29 mouse cellular contexts compared by ENCODE assay signal in the genomic region with DNA sequence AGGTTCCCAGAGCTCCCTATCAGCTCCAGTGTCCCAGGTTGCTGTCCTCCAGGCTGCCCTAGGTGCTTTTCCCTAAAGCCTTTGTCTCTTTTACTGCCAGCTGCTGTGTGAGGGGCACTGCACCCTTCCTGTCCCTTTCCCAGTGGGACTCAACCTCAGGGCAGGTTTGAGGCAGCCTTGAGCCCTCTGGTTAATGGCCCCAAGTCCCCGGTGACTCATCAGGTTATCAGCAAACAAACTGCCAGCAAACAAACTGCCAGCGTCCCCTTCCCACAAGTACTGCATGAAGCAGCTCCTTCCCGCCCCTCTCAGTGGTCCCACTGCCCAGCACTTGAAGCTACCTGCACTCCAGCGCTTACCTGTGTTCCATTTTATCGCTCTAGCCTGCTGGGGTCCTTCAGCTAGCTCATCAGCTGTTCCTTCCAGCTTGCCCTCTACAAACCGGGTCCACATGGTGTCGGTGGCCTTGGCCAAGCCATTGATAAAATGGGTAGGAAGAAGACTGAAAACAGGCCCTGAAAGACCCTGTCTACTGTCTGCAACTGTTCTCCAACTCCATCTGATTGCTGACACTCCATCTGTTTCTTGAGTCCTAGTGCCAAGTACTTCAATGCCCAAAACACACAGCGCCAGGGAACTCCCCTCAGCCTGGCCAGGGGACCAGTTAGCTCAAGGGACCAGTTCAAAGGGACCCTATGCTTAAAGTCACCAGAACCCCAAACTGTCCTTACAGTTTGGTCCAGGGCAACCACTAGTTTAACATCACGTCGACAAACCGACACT. TPM values are rescaled to one million over a fixed set of nuclear protein-coding genes. Genes with fewer than 3 reads are reported as not detected.
A peak's percentile ranks its signal among the peaks of the same experiment; 100 is the strongest.
DNase-seq lines count a peak whose midpoint lies in the region; ATAC-seq lines count a peak whose summit lies in the region.
"Had no signal": no experiment of that assay in that cellular context is flagged by ENCODE, and none has a peak within 500 bp of the region (broad histone marks: within the 10 kb centered on the region; RNA-seq: fewer than 3 reads in every experiment).

No protein-coding gene starts in this region.

- no peak overlapping the region for H3K4me3 ChIP-seq in embryonic facial prominence, embryonic 14.5 days (ENCODE audit: low read depth, low read length)
- no peak overlapping the region for H3K4me3 ChIP-seq in embryonic facial prominence, embryonic 10.5 days
- H3K4me3 ChIP-seq in neural tube, embryonic 15.5 days (replicated peaks), result no peak overlapping the region
- H3K4me3 ChIP-seq: embryonic facial prominence, embryonic 12.5 days; forebrain, embryonic 10.5 days; forebrain, embryonic 13.5 days; heart, embryonic 12.5 days; heart, embryonic 15.5 days; hindbrain, embryonic 10.5 days; hindbrain, embryonic 13.5 days; intestine, embryonic 15.5 days had no signal

- DNase-seq in adrenal gland, adult 2 months, result peak; percentile 52
- DNase-seq in adrenal gland, postnatal 4 days (ENCODE audit: low spot score in 2 of 2), result no peak
- DNase-seq in embryonic facial prominence, embryonic 14.5 days (ENCODE audit: low spot score), result no peak
- no peak for DNase-seq in embryonic facial prominence, embryonic 10.5 days (ENCODE audit: low spot score)
- peak; percentile 56 for DNase-seq in 416B (ENCODE audit: low read depth)
- peak; percentile 36 to 49 for DNase-seq in adrenal gland, postnatal 36 days
- DNase-seq in ovary, adult 18-20 months (ENCODE audit: low spot score), result no peak
- DNase-seq: cerebellum, adult 11-12 months; cerebellum, adult 8-10 months; gastrocnemius, postnatal 25 days; heart, adult 18-20 months; heart, postnatal 10 days; heart, postnatal 36 days; kidney, adult 11 months; kidney, adult 8-10 months had no signal

- peaks cover 16% of the 10 kb centered on the region for H3K4me1 ChIP-seq in embryonic facial prominence, embryonic 14.5 days (ENCODE audit: control insufficient read depth, insufficient read depth, low read length)
- peaks cover 26% of the 10 kb centered on the region for H3K4me1 ChIP-seq in embryonic facial prominence, embryonic 10.5 days
- H3K4me1 ChIP-seq in neural tube, embryonic 15.5 days, result 0 out of 2 replicates have a peak, but pooled peaks cover 3% of the 10 kb centered on the region
- H3K4me1 ChIP-seq: intestine, embryonic 15.5 days had no signal

- H3K27me3 ChIP-seq in embryonic facial prominence, embryonic 14.5 days (replicated peaks; ENCODE audit: control insufficient read depth, insufficient read depth, low read length), result no peaks in the 10 kb centered on the region
- peaks cover 16% of the 10 kb centered on the region for H3K27me3 ChIP-seq in embryonic facial prominence, embryonic 10.5 days (replicated peaks; ENCODE audit: low read depth, poor library complexity, severe bottlenecking)
- H3K27me3 ChIP-seq in neural tube, embryonic 15.5 days (replicated peaks), result no peaks in the 10 kb centered on the region
- H3K27me3 ChIP-seq: embryonic facial prominence, embryonic 12.5 days; heart, embryonic 15.5 days; hindbrain, embryonic 13.5 days; intestine, embryonic 15.5 days had no signal

- H3K36me3 ChIP-seq in embryonic facial prominence, embryonic 14.5 days (ENCODE audit: control insufficient read depth, insufficient read depth, low read length), result no peaks in the 10 kb centered on the region
- no peaks in the 10 kb centered on the region for H3K36me3 ChIP-seq in embryonic facial prominence, embryonic 10.5 days (replicated peaks)
- no peaks in the 10 kb centered on the region for H3K36me3 ChIP-seq in neural tube, embryonic 15.5 days
- H3K36me3 ChIP-seq: embryonic facial prominence, embryonic 12.5 days; forebrain, embryonic 10.5 days; heart, embryonic 12.5 days; heart, embryonic 15.5 days; hindbrain, embryonic 10.5 days; hindbrain, embryonic 13.5 days; intestine, embryonic 15.5 days had no signal

- no peak overlapping the region for H3K9ac ChIP-seq in embryonic facial prominence, embryonic 14.5 days (ENCODE audit: low read depth, low read length)
- no peak overlapping the region for H3K9ac ChIP-seq in neural tube, embryonic 15.5 days (replicated peaks)
- H3K9ac ChIP-seq: embryonic facial prominence, embryonic 12.5 days; forebrain, embryonic 13.5 days; heart, embryonic 12.5 days; heart, embryonic 15.5 days; hindbrain, embryonic 13.5 days; intestine, embryonic 15.5 days had no signal

- WGBS in embryonic facial prominence, embryonic 14.5 days, result 96% methylated on average over 11 of the region's 11 CpGs
- WGBS in embryonic facial prominence, embryonic 10.5 days, result 87% methylated on average over 11 of the region's 11 CpGs
- 93% methylated on average over 11 of the region's 11 CpGs for WGBS in neural tube, embryonic 15.5 days

- H3K27ac ChIP-seq in embryonic facial prominence, embryonic 14.5 days (replicated peaks; ENCODE audit: low read depth, low read length), result peak overlapping the region; percentile 89; the same call in 1 of the 2 replicates
- H3K27ac ChIP-seq in embryonic facial prominence, embryonic 10.5 days (replicated peaks), result no peak overlapping the region
- no peak overlapping the region for H3K27ac ChIP-seq in neural tube, embryonic 15.5 days (replicated peaks)
- H3K27ac ChIP-seq: embryonic facial prominence, embryonic 12.5 days; forebrain, embryonic 10.5 days; forebrain, embryonic 13.5 days; heart, embryonic 15.5 days; hindbrain, embryonic 10.5 days; hindbrain, embryonic 13.5 days; intestine, embryonic 15.5 days had no signal

- H3K4me2 ChIP-seq in embryonic facial prominence, embryonic 14.5 days (ENCODE audit: low read depth, low read length), result no peak overlapping the region
- H3K4me2 ChIP-seq in neural tube, embryonic 15.5 days, result no peak overlapping the region
- H3K4me2 ChIP-seq: embryonic facial prominence, embryonic 12.5 days; forebrain, embryonic 13.5 days; heart, embryonic 12.5 days; heart, embryonic 15.5 days; hindbrain, embryonic 13.5 days; intestine, embryonic 15.5 days had no signal

- H3K9me3 ChIP-seq in embryonic facial prominence, embryonic 14.5 days (ENCODE audit: control insufficient read depth, low read length), result no peaks in the 10 kb centered on the region
- H3K9me3 ChIP-seq in embryonic facial prominence, embryonic 10.5 days, result no peaks in the 10 kb centered on the region
- H3K9me3 ChIP-seq in neural tube, embryonic 15.5 days (replicated peaks), result no peaks in the 10 kb centered on the region
- H3K9me3 ChIP-seq: embryonic facial prominence, embryonic 12.5 days; forebrain, embryonic 10.5 days; forebrain, embryonic 13.5 days; heart, embryonic 12.5 days; heart, embryonic 15.5 days; hindbrain, embryonic 10.5 days; hindbrain, embryonic 13.5 days; intestine, embryonic 15.5 days had no signal

- no peak for ATAC-seq in embryonic facial prominence, embryonic 14.5 days (ENCODE audit: low read depth)
- ATAC-seq in neural tube, embryonic 15.5 days (ENCODE audit: low FRiP score), result no peak
- ATAC-seq: activated CD4-positive, CD25-positive, alpha-beta regulatory T cell, adult 4 months; CD4-positive, CD25-positive, alpha-beta regulatory T cell, adult 4 months; hindbrain, embryonic 16.5 days; intestine, embryonic 15.5 days had no signal

RNA-seq across cellular contexts. Expression of a gene that starts 18.4 kb away (rescaled TPM):
- total RNA-seq in adrenal gland, adult 2 months (2021), result under 1 TPM; 0.20 to 0.48 TPM
- 0.20 and 0.22 TPM in 2 replicates for polyA plus RNA-seq in adrenal gland, adult 2 months (2012; rRNA removed)
- under 1 TPM; 0.48 to 0.62 TPM for total RNA-seq in adrenal gland, postnatal 4 days (2021)
- 0.17 TPM in 1 of 2 replicates, not detected in the other for polyA plus RNA-seq in embryonic facial prominence, embryonic 14.5 days (2014; fragmentation: Nextera tagmentation; extraction: Ambion mirVana)
- polyA plus RNA-seq in embryonic facial prominence, embryonic 10.5 days (2016; fragmentation: Nextera tagmentation; extraction: Ambion mirVana), result not detected in 2 replicates
- total RNA-seq in adrenal gland, postnatal 36 days (2021), result under 1 TPM; 0.30 to 0.43 TPM
- polyA plus RNA-seq in neural tube, embryonic 15.5 days (2015; fragmentation: Nextera tagmentation; extraction: Ambion mirVana), result not detected in 2 replicates
- polyA plus RNA-seq: C2C12; CD4-positive, CD25-positive, alpha-beta regulatory T cell, adult 4 months; embryonic facial prominence, embryonic 12.5 days; forebrain, embryonic 13.5 days; forebrain, embryonic 16.5 days; heart, embryonic 12.5 days; hindbrain, embryonic 10.5 days; hindbrain, embryonic 13.5 days had no signal

Comparison
In these comparisons a context has a peak if more than half of its experiments do, and no peak if none do; other contexts are left out.
1. DNase-seq: peak in adrenal gland, adult 2 months (single experiment), 416B (single experiment) and adrenal gland, postnatal 36 days (2 of 2); none in adrenal gland, postnatal 4 days (0 of 2), embryonic facial prominence, embryonic 14.5 days (single experiment), embryonic facial prominence, embryonic 10.5 days (single experiment) and ovary, adult 18-20 months (single experiment).